Mouse (Mus musculus): ENCODE measurements at regions not wholly inside any gene's neighbourhood (a gene's known extent, or its start where the extent isn't known, plus 50 kb on each side); places are given as distances from the start of the nearest gene placed in this dataset.

DNA sequence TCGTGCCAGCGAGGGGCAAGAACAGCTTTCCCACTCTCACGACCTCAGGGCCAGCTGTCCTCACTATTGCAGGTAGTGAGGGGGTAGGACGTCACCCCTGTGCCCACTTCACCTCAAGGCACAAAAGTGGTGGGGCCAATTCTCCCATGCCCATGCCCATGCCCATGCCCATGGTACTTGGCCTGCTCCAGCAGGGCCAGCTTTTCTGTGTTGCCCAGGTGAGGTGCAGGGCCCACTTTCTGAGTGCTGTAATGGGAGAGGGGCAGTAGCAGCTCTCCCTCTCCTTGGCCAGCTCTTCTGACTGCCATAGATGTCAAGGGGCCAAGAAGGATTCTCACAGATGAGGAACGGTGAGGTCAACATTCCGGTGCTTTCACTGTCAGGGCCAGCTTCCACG lies 619.6 kb upstream of the 4930452B06Rik start:
- Histone ChIP-seq H3K4me2 (no peak overlapping the region), H3K4me3 (no peak overlapping the region), H3K36me3 (ENCODE audit: poor library complexity, severe bottlenecking) (no peaks in the 10 kb centered on the region), H3K4me1 (0 out of 2 replicates have a peak, but pooled peaks cover 3% of the 10 kb centered on the region), H3K9me3 (replicated peaks) (no peaks in the 10 kb centered on the region), H3K9ac (no peak overlapping the region), H3K27ac (no peak overlapping the region), H3K27me3 (no peaks in the 10 kb centered on the region)
- no peak for ATAC-seq
- 84% methylated on average over 7 of the region's 7 CpGs for WGBS

DNA sequence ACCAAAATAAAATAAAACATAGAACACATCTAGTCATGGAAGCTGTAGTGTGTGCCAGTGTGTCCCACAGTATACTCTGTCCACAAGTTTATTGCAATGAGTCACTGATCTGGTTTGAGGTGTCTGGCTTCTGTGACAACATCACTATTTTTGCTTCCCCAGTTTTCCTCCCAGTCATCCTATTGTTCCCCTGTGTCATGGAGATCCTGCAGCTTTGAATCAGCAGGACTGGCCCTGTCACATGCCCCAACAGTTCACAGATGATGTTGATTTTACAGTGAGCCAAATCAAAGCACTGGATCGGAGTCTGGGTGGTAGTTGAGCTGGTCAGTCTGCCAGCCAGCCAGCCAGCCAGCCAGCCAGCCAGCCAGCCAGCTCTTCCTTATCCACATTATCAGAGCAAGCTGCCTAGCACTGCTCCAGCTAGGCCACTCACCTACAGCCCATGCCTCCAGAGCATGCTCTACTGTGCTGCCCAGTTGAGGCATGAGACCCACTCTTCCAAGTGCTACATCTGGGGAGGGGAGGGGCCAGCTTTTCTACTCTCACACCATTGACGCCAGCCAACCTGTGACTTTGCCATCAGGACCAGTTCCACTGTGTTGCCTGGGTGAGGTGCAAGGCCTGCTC lies 619.1 kb upstream of the 4930452B06Rik start:
- Histone ChIP-seq H3K4me3 (no peak overlapping the region), H3K4me2 (no peak overlapping the region), H3K27ac (no peak overlapping the region), H3K9me3 (replicated peaks) (no peaks in the 10 kb centered on the region), H3K4me1 (0 out of 2 replicates have a peak, but pooled peaks cover 3% of the 10 kb centered on the region), H3K9ac (no peak overlapping the region), H3K27me3 (no peaks in the 10 kb centered on the region), H3K36me3 (ENCODE audit: poor library complexity, severe bottlenecking) (no peaks in the 10 kb centered on the region)
- 90% methylated on average over 2 of the region's 2 CpGs for WGBS
- no peak for ATAC-seq

DNA sequence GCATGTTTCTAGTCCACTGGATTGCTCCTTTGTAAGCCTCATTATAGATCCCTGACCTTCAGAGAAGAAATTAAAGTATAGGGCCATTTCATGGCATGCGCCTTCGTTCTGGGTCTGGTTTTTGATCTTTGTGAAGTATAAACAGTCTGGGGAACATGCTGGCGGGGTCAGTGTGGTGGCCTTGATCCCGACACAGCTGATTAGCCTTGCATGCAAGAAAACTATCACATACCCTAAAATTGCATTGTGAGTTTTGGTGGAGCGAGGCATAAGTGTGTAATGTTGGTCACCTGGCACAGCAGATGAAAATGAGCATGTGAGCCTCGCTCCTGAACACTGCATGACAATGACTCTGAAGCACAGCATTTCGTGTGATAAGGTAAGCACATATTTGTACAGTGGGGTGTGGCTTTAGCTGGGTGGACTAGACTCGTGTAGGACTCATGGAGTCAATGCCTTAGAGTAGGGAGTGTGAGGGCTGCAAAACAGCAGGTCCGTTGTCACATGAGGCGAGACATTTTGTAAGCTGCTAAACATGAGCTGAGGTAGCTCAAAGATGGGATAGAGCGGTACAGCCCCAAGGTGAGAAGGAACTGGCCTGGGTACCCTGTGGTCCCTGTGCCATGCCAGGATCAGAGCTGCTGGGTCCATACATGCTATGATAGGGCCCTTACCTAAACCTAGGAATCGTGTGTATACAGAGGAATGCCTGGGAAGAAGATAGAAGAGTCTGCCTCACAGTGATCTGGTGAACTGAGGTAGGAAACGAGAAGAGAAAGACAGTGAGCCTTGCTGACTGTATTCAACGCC lies 601.4 kb upstream of the 4930452B06Rik start:
- no peaks in the 10 kb centered on the region for H3K4me1 ChIP-seq
- H3K36me3 ChIP-seq (ENCODE audit: poor library complexity, severe bottlenecking) = no peaks in the 10 kb centered on the region
- ATAC-seq = no peak
- no peaks in the 10 kb centered on the region for H3K9me3 ChIP-seq (replicated peaks)
- no peak overlapping the region for H3K4me2 ChIP-seq
- H3K27ac ChIP-seq = no peak overlapping the region
- no peak overlapping the region for H3K9ac ChIP-seq
- WGBS = 82% methylated on average over 14 of the region's 14 CpGs
- no peak overlapping the region for H3K4me3 ChIP-seq
- no peaks in the 10 kb centered on the region for H3K27me3 ChIP-seq

DNA sequence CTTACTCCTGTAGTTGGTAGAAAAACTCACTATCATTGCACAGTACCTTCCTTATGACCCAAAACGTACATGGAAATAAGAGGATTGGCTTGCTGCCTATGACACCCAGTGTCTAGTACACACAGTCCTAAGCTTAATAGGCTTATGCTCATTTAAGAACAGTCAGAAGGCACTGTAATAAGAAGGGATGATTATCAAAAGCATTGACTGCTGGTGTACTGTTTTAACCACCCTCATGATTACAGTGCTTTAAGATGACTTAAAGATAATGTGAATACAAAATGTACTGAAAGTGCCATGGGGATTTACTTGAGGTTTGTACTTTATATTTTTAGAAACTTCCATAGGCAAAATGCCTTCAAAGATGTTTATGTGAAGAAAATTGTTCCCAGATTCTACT lies 586.0 kb upstream of the 4930452B06Rik start:
- no peak overlapping the region for H3K4me2 ChIP-seq
- no peak overlapping the region for H3K4me3 ChIP-seq
- H3K9me3 ChIP-seq (replicated peaks) = no peaks in the 10 kb centered on the region
- 74% methylated on average over 1 of the region's 1 CpGs for WGBS
- H3K36me3 ChIP-seq (ENCODE audit: poor library complexity, severe bottlenecking) = no peaks in the 10 kb centered on the region
- H3K27me3 ChIP-seq = no peaks in the 10 kb centered on the region
- no peaks in the 10 kb centered on the region for H3K4me1 ChIP-seq
- ATAC-seq = no peak
- H3K9ac ChIP-seq = no peak overlapping the region
- no peak overlapping the region for H3K27ac ChIP-seq

DNA sequence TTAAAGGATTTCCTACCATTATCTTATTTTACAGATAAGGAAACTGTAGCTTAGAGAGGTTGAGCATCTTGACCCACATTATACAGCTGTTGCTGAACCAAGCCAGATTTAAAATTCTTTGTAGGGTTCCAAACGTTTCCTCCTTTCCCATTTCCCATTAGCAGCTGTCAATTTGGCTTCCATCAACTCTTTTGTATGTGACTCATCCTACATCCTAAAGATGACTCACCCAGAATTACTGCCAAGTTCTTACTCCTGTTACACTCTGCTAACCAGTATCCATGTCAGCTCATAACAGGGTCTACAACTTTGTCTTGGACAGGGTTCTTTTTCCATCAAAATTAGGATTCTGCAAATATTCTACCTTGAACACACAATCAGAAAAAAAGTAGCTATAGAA lies 579.2 kb upstream of the 4930452B06Rik start:
- no peaks in the 10 kb centered on the region for H3K9me3 ChIP-seq (replicated peaks)
- no peaks in the 10 kb centered on the region for H3K36me3 ChIP-seq (ENCODE audit: poor library complexity, severe bottlenecking)
- WGBS = 61% methylated on average over 1 of the region's 1 CpGs
- H3K4me3 ChIP-seq = no peak overlapping the region
- no peaks in the 10 kb centered on the region for H3K4me1 ChIP-seq
- no peak for ATAC-seq
- no peak overlapping the region for H3K9ac ChIP-seq
- no peaks in the 10 kb centered on the region for H3K27me3 ChIP-seq
- H3K27ac ChIP-seq = no peak overlapping the region
- H3K4me2 ChIP-seq = no peak overlapping the region

DNA sequence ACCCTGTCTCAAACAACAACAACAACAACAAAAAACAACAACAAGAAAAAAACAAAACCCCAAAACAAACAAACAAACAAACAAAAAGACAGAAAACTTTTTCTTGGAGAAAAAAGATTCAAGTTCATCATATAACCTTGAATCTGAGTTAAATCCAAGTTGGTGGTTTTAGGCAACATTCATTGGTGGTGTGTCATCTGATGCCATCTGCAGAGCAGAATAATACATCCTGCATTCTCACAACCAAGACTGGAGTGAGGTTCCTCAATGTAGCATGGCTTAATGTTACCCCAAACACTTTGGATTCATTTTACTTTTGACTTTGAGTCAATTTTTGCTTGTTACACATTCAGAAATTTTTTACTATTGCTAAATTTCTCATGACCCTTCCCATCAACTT lies 577.3 kb upstream of the 4930452B06Rik start:
- no peaks in the 10 kb centered on the region for H3K4me1 ChIP-seq
- H3K9me3 ChIP-seq (replicated peaks) = no peaks in the 10 kb centered on the region
- H3K27me3 ChIP-seq = no peaks in the 10 kb centered on the region
- no peak overlapping the region for H3K4me2 ChIP-seq
- no peak overlapping the region for H3K27ac ChIP-seq
- no peak for ATAC-seq
- no peaks in the 10 kb centered on the region for H3K36me3 ChIP-seq (ENCODE audit: poor library complexity, severe bottlenecking)
- no peak overlapping the region for H3K9ac ChIP-seq
- no peak overlapping the region for H3K4me3 ChIP-seq

DNA sequence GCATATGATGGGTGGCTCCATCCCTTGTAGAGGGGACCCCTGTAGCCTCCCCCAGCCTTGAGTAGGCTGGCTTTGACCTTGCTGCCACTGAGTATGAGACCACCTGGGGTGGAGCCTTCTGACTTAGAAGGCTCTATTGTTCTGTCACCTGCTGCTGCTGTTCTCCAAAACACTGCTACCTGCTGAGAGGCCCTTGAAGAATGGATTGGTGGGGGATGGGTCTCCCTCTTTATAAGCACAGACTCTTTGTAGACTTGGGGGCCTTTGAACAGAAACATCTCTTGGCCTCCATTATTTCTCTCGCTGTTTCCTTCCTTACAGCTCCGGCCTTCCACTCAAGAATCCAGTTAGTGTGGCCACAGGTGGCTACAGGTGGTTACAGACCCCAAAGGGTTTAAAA lies 576.1 kb upstream of the 4930452B06Rik start:
- Histone ChIP-seq H3K27me3 (no peaks in the 10 kb centered on the region), H3K4me2 (no peak overlapping the region), H3K9me3 (replicated peaks) (no peaks in the 10 kb centered on the region), H3K4me3 (no peak overlapping the region), H3K27ac (no peak overlapping the region), H3K4me1 (no peaks in the 10 kb centered on the region), H3K9ac (no peak overlapping the region), H3K36me3 (ENCODE audit: poor library complexity, severe bottlenecking) (no peaks in the 10 kb centered on the region)
- 16% methylated on average over 2 of the region's 2 CpGs for WGBS
- no peak for ATAC-seq

DNA sequence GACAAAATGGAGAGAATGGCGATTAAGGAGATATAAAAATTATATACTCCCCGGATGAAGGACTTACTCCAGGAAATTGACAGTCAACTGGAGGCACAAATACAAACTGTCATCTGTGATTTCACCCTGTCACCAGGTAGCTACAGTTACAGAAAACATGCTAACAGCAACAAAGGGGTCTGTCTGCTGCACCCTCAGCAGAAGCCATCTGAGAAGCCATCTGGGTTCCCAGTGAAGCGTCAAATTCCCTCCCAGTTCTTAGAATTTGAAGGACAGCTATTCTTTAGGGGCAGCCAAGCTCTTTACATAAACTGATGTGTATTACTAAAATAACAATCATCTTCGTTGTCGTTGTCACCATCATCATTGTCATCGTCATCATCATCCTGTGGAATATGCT lies 561.6 kb upstream of the 4930452B06Rik start:
- no peaks in the 10 kb centered on the region for H3K27me3 ChIP-seq
- no peak overlapping the region for H3K27ac ChIP-seq
- no peak overlapping the region for H3K4me2 ChIP-seq
- no peak overlapping the region for H3K4me3 ChIP-seq
- 84% methylated on average over 6 of the region's 6 CpGs for WGBS
- no peaks in the 10 kb centered on the region for H3K36me3 ChIP-seq (ENCODE audit: poor library complexity, severe bottlenecking)
- H3K9ac ChIP-seq = no peak overlapping the region
- no peaks in the 10 kb centered on the region for H3K4me1 ChIP-seq
- peak; percentile 48; the same call in 1 of the 2 replicates for ATAC-seq
- no peaks in the 10 kb centered on the region for H3K9me3 ChIP-seq (replicated peaks)

DNA sequence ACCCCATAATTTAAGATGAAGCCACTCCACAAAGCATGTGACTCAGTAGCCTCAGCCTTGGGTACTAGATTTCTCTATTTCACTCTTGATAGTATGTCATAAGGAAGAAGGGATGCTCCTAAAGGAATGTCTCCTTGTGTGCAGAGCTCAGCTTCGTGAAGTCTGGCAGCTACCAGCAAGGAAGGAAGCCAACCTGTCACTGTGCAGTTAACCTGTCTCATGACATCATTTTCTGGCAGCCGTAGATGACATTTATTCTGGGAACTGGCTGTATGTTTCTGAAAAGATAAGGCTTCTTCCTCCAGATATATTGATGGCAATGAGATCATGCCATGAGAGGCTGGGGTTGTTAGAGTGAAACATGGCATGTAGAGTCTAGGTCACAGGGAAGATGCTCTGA lies 534.2 kb upstream of the 4930452B06Rik start:
- Histone ChIP-seq H3K27ac (no peak overlapping the region), H3K27me3 (no peaks in the 10 kb centered on the region), H3K9ac (no peak overlapping the region), H3K4me3 (no peak overlapping the region), H3K9me3 (replicated peaks) (no peaks in the 10 kb centered on the region), H3K4me1 (no peaks in the 10 kb centered on the region), H3K36me3 (ENCODE audit: poor library complexity, severe bottlenecking) (no peaks in the 10 kb centered on the region), H3K4me2 (no peak overlapping the region)
- WGBS = 86% methylated on average over 2 of the region's 2 CpGs
- ATAC-seq = no peak

DNA sequence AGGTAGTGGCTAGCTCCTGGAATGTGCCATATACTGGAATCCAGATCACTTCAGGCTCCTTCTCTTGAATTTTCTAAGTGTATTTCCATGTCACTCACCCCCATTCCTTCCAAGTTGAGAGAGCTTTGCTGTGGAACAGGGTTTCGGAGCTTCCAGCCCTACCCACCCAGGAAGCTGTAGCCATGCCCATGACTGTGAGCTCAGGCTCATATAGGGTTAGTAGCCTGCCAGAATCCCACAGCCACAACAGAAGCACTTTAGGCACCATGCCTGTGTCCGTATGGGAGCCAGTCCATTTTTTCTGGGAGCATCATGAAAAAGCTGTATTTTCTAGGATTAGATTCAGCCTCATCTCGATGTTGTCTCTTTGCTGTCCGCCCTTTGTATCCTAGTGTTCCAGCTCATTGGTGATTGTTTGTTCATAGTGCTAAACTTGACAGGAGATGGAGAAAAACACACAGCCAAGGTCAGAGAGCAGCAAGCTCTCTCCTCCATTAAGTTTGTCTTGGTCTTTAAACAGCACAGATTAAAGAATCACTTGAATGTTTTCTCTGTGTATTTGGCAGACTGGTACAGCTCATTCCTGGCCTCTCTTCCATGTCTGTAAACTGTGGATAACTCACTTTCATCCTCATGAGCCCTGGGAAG lies 526.2 kb upstream of the 4930452B06Rik start:
- H3K27ac ChIP-seq = no peak overlapping the region
- H3K9ac ChIP-seq = no peak overlapping the region
- WGBS = 86% methylated on average over 4 of the region's 4 CpGs
- H3K9me3 ChIP-seq (replicated peaks) = no peaks in the 10 kb centered on the region
- ATAC-seq = no peak
- H3K4me1 ChIP-seq = no peaks in the 10 kb centered on the region
- H3K4me2 ChIP-seq = no peak overlapping the region
- no peaks in the 10 kb centered on the region for H3K27me3 ChIP-seq
- no peak overlapping the region for H3K4me3 ChIP-seq
- H3K36me3 ChIP-seq (ENCODE audit: poor library complexity, severe bottlenecking) = no peaks in the 10 kb centered on the region

DNA sequence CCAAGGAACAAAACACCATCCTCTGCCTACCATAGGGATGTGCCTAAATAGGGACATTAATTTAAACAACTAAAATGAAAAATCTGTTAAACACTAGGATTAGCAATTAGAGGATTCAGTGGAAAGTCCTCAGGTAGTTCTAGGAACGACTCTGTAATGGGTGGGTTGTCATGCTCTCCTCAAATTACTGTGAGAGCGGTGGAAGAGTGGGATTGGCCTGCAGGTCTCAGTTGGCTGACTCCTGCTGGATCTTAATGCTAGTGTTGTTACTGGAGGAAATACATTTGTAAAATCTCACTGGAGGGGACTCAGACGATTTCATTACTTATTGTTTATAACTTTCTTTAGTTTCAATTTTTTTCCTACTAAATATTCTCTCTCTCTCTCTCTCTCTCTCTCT lies 525.6 kb upstream of the 4930452B06Rik start:
- no peak overlapping the region for H3K9ac ChIP-seq
- no peak overlapping the region for H3K27ac ChIP-seq
- 71% methylated on average over 3 of the region's 3 CpGs for WGBS
- H3K4me3 ChIP-seq = no peak overlapping the region
- no peak overlapping the region for H3K4me2 ChIP-seq
- no peak for ATAC-seq
- no peaks in the 10 kb centered on the region for H3K9me3 ChIP-seq (replicated peaks)
- no peaks in the 10 kb centered on the region for H3K4me1 ChIP-seq
- no peaks in the 10 kb centered on the region for H3K27me3 ChIP-seq
- no peaks in the 10 kb centered on the region for H3K36me3 ChIP-seq (ENCODE audit: poor library complexity, severe bottlenecking)

DNA sequence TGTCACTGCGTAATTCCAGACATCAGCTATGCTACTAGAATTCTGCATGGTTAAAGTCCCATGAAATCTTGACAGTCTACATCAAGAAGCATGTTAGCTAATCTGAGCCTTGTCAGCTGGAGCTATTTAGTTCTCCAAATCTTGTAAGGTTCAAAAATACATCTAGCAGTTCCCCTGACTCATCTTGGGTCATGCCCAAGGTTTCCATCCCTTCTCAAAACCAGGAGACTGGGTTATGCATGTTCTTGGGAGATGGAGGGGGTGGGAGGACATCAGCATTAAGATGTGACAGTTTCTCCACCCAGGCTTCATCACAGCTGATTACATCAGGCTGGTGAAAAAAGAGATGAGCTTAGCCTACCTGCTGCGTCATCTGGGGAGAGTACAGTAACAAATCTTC lies 495.3 kb upstream of the 4930452B06Rik start:
- Histone ChIP-seq H3K4me3 (no peak overlapping the region), H3K4me1 (no peaks in the 10 kb centered on the region), H3K9me3 (replicated peaks) (no peaks in the 10 kb centered on the region), H3K9ac (no peak overlapping the region), H3K27me3 (no peaks in the 10 kb centered on the region), H3K27ac (no peak overlapping the region), H3K36me3 (ENCODE audit: poor library complexity, severe bottlenecking) (no peaks in the 10 kb centered on the region), H3K4me2 (no peak overlapping the region)
- WGBS = 90% methylated on average over 2 of the region's 2 CpGs
- ATAC-seq = no peak

Data from forebrain, embryonic 13.5 days (tissue).